Mouse (Mus musculus) MEL (cell line): ENCODE data around the gene a.

Experiments
- CTCF ChIP-seq, 3 experiments: IDR thresholded peaks in 2 of 3; conservative IDR thresholded peaks in 1 of 3; 2 replicates each; pipeline ENCODE4 v1.5.1; 2011 to 2012; ENCODE audit warnings: low read length in 3 of 3, low read depth in 2 of 3, mild to moderate bottlenecking in 2 of 3, improper control_type of control experiment in 1 of 3, inconsistent platforms in 1 of 3, mixed read lengths in 1 of 3, moderate library complexity in 1 of 3; ENCODE audit not compliant: control insufficient read depth in 1 of 3, insufficient read depth in 1 of 3, poor library complexity in 1 of 3, severe bottlenecking in 1 of 3
- POLR2A ChIP-seq, 2 experiments: IDR thresholded peaks; 2 replicates each; pipeline ENCODE4 v1.6.1; 2011 to 2012; ENCODE audit warnings: low read length in 2 of 2, mild to moderate bottlenecking in 2 of 2, control low read depth in 1 of 2, improper control_type of control experiment in 1 of 2, low read depth in 1 of 2, moderate library complexity in 1 of 2; ENCODE audit not compliant: control insufficient read depth in 1 of 2, insufficient read depth in 1 of 2, poor library complexity in 1 of 2

DNA sequence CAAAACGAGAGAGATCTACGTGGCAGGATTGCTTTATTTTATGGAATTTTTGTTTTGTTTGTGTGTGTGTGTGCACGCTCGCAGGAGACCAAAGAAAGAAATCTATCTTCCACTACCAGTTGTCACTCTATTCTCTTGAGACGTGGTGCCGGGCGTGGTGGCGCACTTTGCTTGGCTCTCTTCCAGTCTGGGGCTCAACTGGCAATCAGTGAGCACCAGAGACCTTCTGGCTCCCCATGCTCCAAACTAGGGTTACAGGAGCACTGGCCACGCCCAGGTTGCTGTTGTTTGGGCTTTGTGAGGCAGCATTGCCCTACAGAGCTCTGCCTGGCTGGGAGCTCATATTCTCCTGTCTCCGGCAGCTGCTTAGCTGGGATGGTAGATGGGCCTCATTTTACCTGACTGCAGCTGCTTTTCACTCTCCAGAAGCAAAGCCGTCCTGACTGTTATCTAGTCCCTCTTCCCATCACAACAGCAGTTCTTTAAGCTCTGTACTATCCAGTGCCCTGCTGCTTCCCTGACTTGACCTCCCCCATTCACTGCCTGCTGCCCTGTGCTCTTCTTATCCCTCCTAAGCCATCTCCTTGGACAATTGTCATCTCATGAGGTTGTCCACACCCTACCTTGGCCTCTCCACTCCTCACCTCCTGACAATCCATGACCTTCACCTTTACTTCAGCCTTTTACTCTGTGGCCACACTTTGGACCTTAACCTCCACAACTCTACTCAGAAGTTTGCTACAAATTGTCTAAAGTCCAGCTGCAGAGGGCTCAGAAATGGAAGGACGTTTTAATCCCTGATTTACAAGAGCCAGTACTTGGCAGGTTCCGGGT lies 299.9 kb downstream of the a start:
- TF ChIP-seq POLR2A (IDR thresholded peaks at IDR 0.05; ENCODE audit: control insufficient read depth in 1 of 2, insufficient read depth in 1 of 2, low read depth in 1 of 2, low read length in 2 of 2, poor library complexity in 1 of 2) (no peak), CTCF (IDR thresholded peaks at IDR 0.05 in 2 of 3, conservative IDR thresholded peaks at IDR 0.05 in 1 of 3; ENCODE audit: control insufficient read depth in 1 of 3, insufficient read depth in 1 of 3, low read depth in 2 of 3, low read length in 3 of 3, poor library complexity in 1 of 3, severe bottlenecking in 1 of 3) (peak in 2 of 3 experiments; percentile 18 to 20; a peak in 2 of 6 replicates)
